Mouse (Mus musculus) heart, embryonic 10.5 days (tissue): ENCODE measurements around the gene Ccs. TPM values are rescaled to one million over a fixed set of nuclear protein-coding genes. Genes with fewer than 3 reads are reported as not detected.
"Not testable (repeated sequence)": the region's sequence is repeated elsewhere in the genome, so short reads cannot be mapped to it uniquely, and the experiment has no call there.

Experiments
- DNase-seq: peaks from one replicate; pipeline ENCODE4 v3.0.0-alpha.2; 2017; ENCODE audit warnings: low spot score
- H3K27ac ChIP-seq: fragments of 300-500 bp; sonication (generic); 2 replicates; pipeline ENCODE4 v1.5.1; 2016; ENCODE audit warnings: mild to moderate bottlenecking
- H3K27me3 ChIP-seq: fragments of 300-500 bp; sonication (generic); 2 replicates; pipeline ENCODE4 v1.6.1; 2016; ENCODE audit warnings: mild to moderate bottlenecking; ENCODE audit not compliant: poor library complexity, insufficient read depth, severe bottlenecking
- H3K36me3 ChIP-seq: fragments of 300-500 bp; sonication (generic); 2 replicates; pipeline ENCODE4 v1.6.1; 2016; ENCODE audit warnings: mild to moderate bottlenecking, moderate library complexity
- H3K4me1 ChIP-seq: fragments of 300-500 bp; sonication (generic); 2 replicates; pipeline ENCODE4 v1.6.1; 2016; ENCODE audit warnings: mild to moderate bottlenecking
- H3K4me3 ChIP-seq: fragments of 300-500 bp; sonication (generic); 2 replicates; pipeline ENCODE4 v1.5.1; 2016; ENCODE audit warnings: mild to moderate bottlenecking, moderate library complexity
- H3K9me3 ChIP-seq: fragments of 300-500 bp; sonication (generic); 2 replicates; pipeline ENCODE4 v1.6.1; 2016; ENCODE audit warnings: mild to moderate bottlenecking, moderate library complexity
- WGBS: fragments of 180-500 bp; shearing (Covaris S2); methylation state at CpG from one replicate; pipeline ENCODE4 v1.1.7; 2016; 5-methylcytosine and 5-hydroxymethylcytosine counted together
- polyA plus RNA-seq: library from polyadenylated mRNA; unstranded; fragments of >200 nt; fragmentation: Nextera tagmentation; extraction: Ambion mirVana; gene quantifications from 2 replicates; pipeline ENCODE4 v1.2.1, GENCODE M21; 2016

Ccs gene
- polyA plus RNA-seq, 1 experiment from 2014 or later = 54.2 TPM

- H3K36me3 ChIP-seq = peaks cover 40% of the 10 kb centered on the region
- WGBS = 51% methylated on average over 16 of the region's 16 CpGs
- no peak overlapping the region for H3K4me3 ChIP-seq
- no peaks in the 10 kb centered on the region for H3K9me3 ChIP-seq
- H3K27me3 ChIP-seq = no peaks in the 10 kb centered on the region
- H3K27ac ChIP-seq = no peak overlapping the region
- no peak for DNase-seq
- H3K4me1 ChIP-seq = no peaks in the 10 kb centered on the region; the same call in 1 of the 2 replicates
These were observed 10.6 kb downstream of the Ccs start for GRCm38 (mm10) chr19:4828444-4829114.

- Histone ChIP-seq H3K4me1 (no peaks in the 10 kb centered on the region), H3K27ac (no peak overlapping the region), H3K36me3 (peaks cover 14% of the 10 kb centered on the region), H3K4me3 (no peak overlapping the region), H3K27me3 (no peaks in the 10 kb centered on the region), H3K9me3 (no peaks in the 10 kb centered on the region)
- peak; percentile 53 for DNase-seq
- 83% methylated on average over 5 of the region's 5 CpGs for WGBS
These were observed 18.3 kb downstream of the Ccs start for GRCm38 (mm10) chr19:4820678-4821303.

DNA sequence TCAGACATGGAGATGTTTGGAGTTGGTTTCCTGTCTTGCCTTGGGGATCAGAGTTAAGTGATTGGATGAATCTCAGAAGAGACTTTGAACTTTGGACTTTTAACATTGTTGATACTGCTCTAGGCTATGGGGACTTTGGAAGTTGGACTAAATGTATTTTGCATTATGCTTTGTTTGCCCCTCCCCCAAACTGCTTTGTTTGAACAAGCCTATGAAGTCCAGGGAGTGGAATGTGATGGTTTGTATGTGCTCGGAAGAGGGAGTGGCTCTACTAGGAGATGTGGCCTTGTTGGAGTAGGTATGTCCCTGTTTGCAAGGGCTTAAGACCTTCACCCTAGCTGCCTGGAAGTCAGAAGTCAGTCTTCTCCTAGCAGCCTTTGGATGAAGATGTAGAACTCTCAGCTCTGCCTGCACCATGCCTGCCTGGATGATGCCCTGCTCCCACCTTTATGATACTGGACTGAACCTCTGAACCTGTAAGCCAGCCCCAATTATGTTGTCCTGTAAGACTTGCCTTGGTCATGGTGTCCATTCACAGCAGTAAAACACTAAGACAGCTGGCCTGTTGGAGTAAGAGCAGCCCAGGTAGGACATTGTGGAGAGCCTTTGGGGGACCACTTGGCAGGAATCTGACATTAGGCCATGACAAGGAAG lies 21.8 kb downstream of the Ccs start:
- no peaks in the 10 kb centered on the region for H3K9me3 ChIP-seq
- no peaks in the 10 kb centered on the region for H3K36me3 ChIP-seq
- no peak overlapping the region for H3K4me3 ChIP-seq
- H3K27me3 ChIP-seq = no peaks in the 10 kb centered on the region
- H3K27ac ChIP-seq = no peak overlapping the region
- DNase-seq = peak; percentile 64
- WGBS = 52% methylated on average over 1 of the region's 1 CpGs
- H3K4me1 ChIP-seq = no peaks in the 10 kb centered on the region

DNA sequence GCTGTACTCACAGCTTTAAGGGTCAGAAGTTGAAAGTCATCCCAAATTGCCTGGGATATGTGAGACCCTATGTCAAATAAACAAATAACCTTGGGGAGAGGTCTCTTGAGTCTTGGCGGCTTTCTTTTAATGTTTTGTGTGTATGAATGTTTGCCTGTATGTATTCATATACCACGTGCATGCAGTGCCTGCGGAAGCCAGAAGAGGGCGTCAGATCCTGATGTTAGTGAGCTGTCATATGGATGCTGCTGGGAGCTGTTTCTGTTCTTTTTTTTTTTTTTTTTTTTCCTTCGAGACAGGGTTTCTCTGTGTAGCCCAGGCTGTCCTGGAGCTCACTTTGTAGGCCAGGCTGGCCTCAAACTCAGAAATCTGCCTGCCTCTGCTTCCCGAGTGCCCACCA lies 26.1 kb downstream of the Ccs start:
- H3K36me3 ChIP-seq = no peaks in the 10 kb centered on the region
- DNase-seq = no peak
- 69% methylated on average over 6 of the region's 6 CpGs for WGBS
- no peak overlapping the region for H3K27ac ChIP-seq
- H3K27me3 ChIP-seq = no peaks in the 10 kb centered on the region
- peaks cover 10% of the 10 kb centered on the region for H3K4me1 ChIP-seq
- no peak overlapping the region for H3K4me3 ChIP-seq
- no peaks in the 10 kb centered on the region for H3K9me3 ChIP-seq

DNA sequence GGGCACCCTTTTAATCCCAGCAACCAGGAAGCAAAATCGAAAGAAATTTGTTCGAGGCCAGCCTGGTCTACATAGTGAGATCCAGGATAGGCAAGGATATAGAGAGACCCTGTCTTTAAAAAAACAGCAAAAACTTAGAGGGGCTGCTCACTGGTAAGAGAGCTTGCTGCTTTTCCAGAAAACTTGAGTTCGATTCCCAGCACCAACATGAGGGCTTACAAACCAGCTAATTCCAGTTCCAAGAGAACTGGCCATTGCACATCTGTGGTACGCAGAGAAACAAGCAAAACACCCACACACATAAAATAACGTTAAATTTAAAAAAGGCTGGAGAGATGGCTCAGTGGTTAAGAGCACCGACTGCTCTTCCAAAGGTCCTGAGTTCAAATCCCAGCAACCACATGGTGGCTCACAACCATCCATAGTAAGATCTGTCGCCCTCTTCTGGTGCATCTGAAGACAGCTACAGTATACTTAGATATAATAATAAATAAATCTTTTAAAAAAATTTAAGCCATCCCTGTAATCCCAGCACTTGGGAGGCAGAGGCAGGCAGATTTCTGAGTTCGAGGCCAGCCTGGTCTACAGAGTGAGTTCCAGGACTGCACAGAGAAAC lies 26.7 kb downstream of the Ccs start:
- not testable (repeated sequence) for H3K9me3 ChIP-seq, H3K27me3 ChIP-seq, H3K36me3 ChIP-seq, DNase-seq
- Histone ChIP-seq H3K4me3 (peak overlapping the region; percentile 92), H3K4me1 (peaks cover 10% of the 10 kb centered on the region), H3K27ac (peak overlapping the region; percentile 97; the same call in 1 of the 2 replicates)
- WGBS = 73% methylated on average over 8 of the region's 8 CpGs

- Histone ChIP-seq H3K4me1 (peaks cover 10% of the 10 kb centered on the region), H3K27me3 (no peaks in the 10 kb centered on the region), H3K27ac (peak overlapping the region; percentile 97)
These were observed 27.3 kb downstream of the Ccs start for GRCm38 (mm10) chr19:4811909-4812242.

DNA sequence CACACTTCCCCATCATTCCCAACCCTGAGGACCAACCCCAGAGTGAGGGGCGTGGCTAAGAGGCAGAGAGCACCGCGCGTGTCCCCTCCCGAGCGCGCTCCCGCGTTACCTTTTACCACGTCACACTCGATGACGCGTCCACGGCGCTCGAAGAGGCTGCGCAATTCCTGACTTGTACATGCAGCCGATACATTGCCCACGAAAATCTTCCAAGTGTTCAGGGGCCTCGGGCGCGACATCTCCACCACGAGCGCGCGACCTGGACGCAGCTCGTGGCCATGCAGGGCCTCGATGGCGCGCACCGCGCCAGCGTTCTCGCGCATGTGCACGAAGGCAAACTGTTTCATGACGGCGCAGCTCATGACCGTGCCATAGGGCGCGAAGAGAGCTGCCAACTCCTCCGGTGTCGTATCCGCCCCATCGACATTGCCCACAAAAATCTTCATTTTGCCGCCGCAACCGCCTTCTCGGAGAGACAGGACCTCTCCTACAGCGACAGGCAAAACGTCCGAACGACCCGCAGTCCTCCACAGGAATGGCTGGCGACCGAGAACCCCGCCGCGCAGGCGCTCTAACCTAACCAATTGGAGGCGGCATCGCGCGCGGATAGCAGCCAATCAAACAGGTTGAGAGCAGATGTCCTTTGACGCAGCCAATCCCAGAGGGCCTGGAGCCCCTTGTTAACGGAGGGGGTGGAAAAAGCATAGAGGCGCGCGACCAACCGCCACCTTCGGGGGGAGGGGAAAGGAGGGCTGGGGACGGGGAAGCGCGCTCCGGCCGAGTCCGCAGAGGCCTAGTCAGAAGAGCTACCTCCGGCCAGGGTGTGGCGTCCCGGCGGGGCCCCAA lies 27.8 kb downstream of the Ccs start, which contains the start of the genes Gm21992 and Rbm14:
Gm21992 (minus strand) TSS at position 550 of the 846 bp plus-strand sequence.
Rbm14 (minus strand) TSS at position 572 of the 846 bp plus-strand sequence.
- Histone ChIP-seq H3K27me3 (no peaks in the 10 kb centered on the region), H3K27ac (peak within 1 kb of the TSS; percentile 97), H3K4me3 (peak within 1 kb of the TSS; percentile 92), H3K4me1 (peaks cover 10% of the 10 kb centered on the region), H3K36me3 (no peaks in the 10 kb centered on the region), H3K9me3 (no peaks in the 10 kb centered on the region)
- WGBS = under 1% methylated on average over 83 of the region's 83 CpGs
- peak; percentile 100 for DNase-seq

More at GRCm38 (mm10) chr19:4811909-4812242, 27.3 kb downstream of the Ccs start:
- no peaks in the 10 kb centered on the region for H3K9me3 ChIP-seq
- 5% methylated on average over 12 of the region's 12 CpGs for WGBS
- no peak for DNase-seq
- H3K36me3 ChIP-seq = no peaks in the 10 kb centered on the region
- H3K4me3 ChIP-seq = peak overlapping the region; percentile 92

GRCm38 (mm10) chr19:4810746-4811062 lies 28.4 kb downstream of the Ccs start:
- Histone ChIP-seq H3K4me3 (peak overlapping the region; percentile 92), H3K4me1 (peaks cover 10% of the 10 kb centered on the region)

GRCm38 (mm10) chr19:4810309-4810708 lies 28.8 kb downstream of the Ccs start:
- H3K4me1 ChIP-seq = peaks cover 10% of the 10 kb centered on the region
- H3K36me3 ChIP-seq = no peaks in the 10 kb centered on the region
- peak overlapping the region; percentile 92 for H3K4me3 ChIP-seq
- no peak for DNase-seq
- WGBS = under 1% methylated on average over 14 of the region's 14 CpGs
- peak overlapping the region; percentile 97 for H3K27ac ChIP-seq
- H3K9me3 ChIP-seq = no peaks in the 10 kb centered on the region
- H3K27me3 ChIP-seq = no peaks in the 10 kb centered on the region

More at GRCm38 (mm10) chr19:4810746-4811062, 28.4 kb downstream of the Ccs start:
- H3K36me3 ChIP-seq = no peaks in the 10 kb centered on the region
- no peaks in the 10 kb centered on the region for H3K9me3 ChIP-seq
- 0% methylated on average over 17 of the region's 17 CpGs for WGBS
- H3K27me3 ChIP-seq = no peaks in the 10 kb centered on the region
- no peak for DNase-seq
- H3K27ac ChIP-seq = peak overlapping the region; percentile 97

GRCm38 (mm10) chr19:4803283-4803682 lies 35.8 kb downstream of the Ccs start:
- Histone ChIP-seq H3K27ac (no peak overlapping the region), H3K27me3 (no peaks in the 10 kb centered on the region), H3K36me3 (peaks cover 58% of the 10 kb centered on the region), H3K4me3 (no peak overlapping the region), H3K4me1 (peaks cover 11% of the 10 kb centered on the region; the same call in 1 of the 2 replicates), H3K9me3 (no peaks in the 10 kb centered on the region)
- WGBS = 82% methylated on average over 10 of the region's 10 CpGs
- DNase-seq = no peak

DNA sequence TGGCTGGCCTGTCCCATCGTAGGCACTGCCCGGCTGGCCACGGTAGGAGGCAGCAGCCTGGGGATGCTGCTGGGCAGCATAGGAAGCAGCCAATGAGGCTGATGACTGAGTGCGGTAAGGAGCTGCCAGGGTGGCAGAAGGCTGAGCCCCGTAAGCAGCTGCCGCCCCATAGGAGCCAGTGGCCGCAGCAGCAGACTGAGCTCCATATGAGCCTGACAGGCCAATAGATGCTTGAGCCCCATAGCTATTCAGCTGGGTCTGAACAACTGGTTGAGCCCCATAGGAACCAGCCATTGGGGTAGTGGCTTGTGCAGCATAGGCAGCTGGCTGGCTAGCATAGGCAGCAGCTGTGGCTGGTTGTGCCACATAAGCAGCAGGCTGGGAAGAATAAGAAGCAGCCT lies 36.4 kb downstream of the Ccs start:
- no peak for DNase-seq
- 97% methylated on average over 7 of the region's 7 CpGs for WGBS
- peaks cover 63% of the 10 kb centered on the region for H3K36me3 ChIP-seq

DNA sequence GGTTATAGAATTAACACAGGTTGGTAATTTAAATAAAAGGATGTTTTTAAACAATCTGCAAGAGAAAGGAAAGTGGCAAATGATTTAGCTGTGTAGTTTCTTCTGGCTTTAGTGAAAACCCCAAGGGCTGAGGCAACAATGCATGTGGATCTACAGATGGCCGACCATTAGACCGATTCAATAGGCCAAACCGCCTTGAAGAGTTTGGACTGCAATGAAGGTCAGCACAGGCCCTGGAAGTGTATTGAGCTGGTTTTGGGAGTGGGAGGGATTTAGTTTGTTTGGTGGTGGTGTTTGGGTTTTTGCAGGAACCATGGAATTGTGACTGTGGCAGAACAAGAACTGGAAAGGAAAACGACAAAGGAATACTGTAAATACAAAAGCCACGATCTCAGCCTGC lies 40.0 kb downstream of the Ccs start:
- no peak overlapping the region for H3K27ac ChIP-seq
- H3K4me3 ChIP-seq = no peak overlapping the region
- peaks cover 65% of the 10 kb centered on the region for H3K36me3 ChIP-seq
- no peaks in the 10 kb centered on the region for H3K9me3 ChIP-seq
- WGBS = 96% methylated on average over 5 of the region's 5 CpGs
- DNase-seq = no peak
- peaks cover 12% of the 10 kb centered on the region for H3K4me1 ChIP-seq
- no peaks in the 10 kb centered on the region for H3K27me3 ChIP-seq

More for the DNA sequence above, 36.4 kb downstream of the Ccs start:
- Histone ChIP-seq H3K4me1 (peaks cover 11% of the 10 kb centered on the region; the same call in 1 of the 2 replicates), H3K27me3 (no peaks in the 10 kb centered on the region), H3K27ac (no peak overlapping the region), H3K4me3 (no peak overlapping the region; the same call in 1 of the 2 replicates), H3K9me3 (no peaks in the 10 kb centered on the region)
